Mouse (Mus musculus) heart, adult 2 months (tissue): Measurements from ENCODE around the gene Pnrc2.

ENCODE experiments used
- CTCF ChIP-seq: fragments of 200-600 bp; IDR thresholded peaks from 2 replicates; pipeline ENCODE4 v1.8.1; 2022; ENCODE audit warnings: antibody characterized with exemption, mild to moderate bottlenecking, moderate library complexity
- POLR2A ChIP-seq: fragments of 200-500 bp; IDR thresholded peaks from 2 replicates; pipeline ENCODE4 v1.6.1; 2011; ENCODE audit warnings: mild to moderate bottlenecking, low read depth, low read length, control low read depth; ENCODE audit not compliant: insufficient read depth

DNA sequence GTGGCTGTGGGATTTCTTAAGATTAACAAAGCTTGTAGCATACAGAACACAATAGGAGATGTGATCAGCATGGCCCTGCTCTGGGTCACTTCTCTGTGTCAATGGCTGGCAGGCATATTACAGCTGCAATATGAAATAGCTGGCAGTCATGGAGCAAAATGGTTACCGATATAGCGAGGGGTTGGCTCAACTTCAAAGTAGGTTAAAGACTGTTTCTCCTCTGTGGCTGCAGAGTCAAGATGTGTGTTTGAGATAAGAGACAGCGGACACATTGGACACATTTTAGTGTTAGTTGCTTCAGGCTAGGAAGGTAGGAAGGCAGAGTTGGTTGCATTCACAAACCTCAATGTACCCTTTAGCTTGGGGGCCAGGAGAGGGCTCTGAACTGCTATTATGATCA, 33.0 kb upstream of the Pnrc2 start:
- TF ChIP-seq CTCF (no peak), POLR2A (no peak)
